ENCODE assay signal across 13 mouse cellular contexts in genomic region chr5:140012286-140012967, GRCm38 (mm10).
DNase-seq lines count a peak whose midpoint lies in the region; ATAC-seq lines count a peak whose summit lies in the region.
"Had no signal": no experiment of that assay in that cellular context is flagged by ENCODE, and none has a peak within 500 bp of the region (broad histone marks: within the 10 kb centered on the region; RNA-seq: fewer than 3 reads in every experiment).

No protein-coding gene starts in this region.

- no peak overlapping the region for H3K4me3 ChIP-seq in hindbrain, embryonic 13.5 days
- H3K4me3 ChIP-seq: embryonic facial prominence, embryonic 15.5 days had no signal

- DNase-seq in spleen, adult 12 weeks (ENCODE audit: low spot score), result peak; percentile 60
- no peak for DNase-seq in spleen, adult 18-20 months
- DNase-seq in thymus, postnatal 36 days, result no peak
- DNase-seq in frontal cortex, postnatal 36 days (ENCODE audit: low spot score in 2 of 2), result no peak
- DNase-seq: adrenal gland, postnatal 25 days; cerebellum, adult 18-20 months; kidney, postnatal 10 days; lung, adult 18-20 months had no signal

- peak; percentile 87 for ATAC-seq in erythroid progenitor cell, adult 5-6 weeks (replicated peaks; ENCODE audit: low FRiP score, poor library complexity, severe bottlenecking)
- peak; percentile 59 for ATAC-seq in megakaryocyte, adult 5-6 weeks (ENCODE audit: poor library complexity, severe bottlenecking)
- no peak for ATAC-seq in hindbrain, embryonic 13.5 days (ENCODE audit: low FRiP score)

- 88% methylated on average over 12 of the region's 12 CpGs for WGBS in hindbrain, embryonic 13.5 days

- no peak overlapping the region for H3K4me2 ChIP-seq in hindbrain, embryonic 13.5 days
- H3K4me2 ChIP-seq: embryonic facial prominence, embryonic 15.5 days had no signal

- no peaks in the 10 kb centered on the region for H3K27me3 ChIP-seq in hindbrain, embryonic 13.5 days
- H3K27me3 ChIP-seq: embryonic facial prominence, embryonic 15.5 days had no signal

- H3K4me1 ChIP-seq in hindbrain, embryonic 13.5 days (replicated peaks), result peaks cover 26% of the 10 kb centered on the region

- H3K9ac ChIP-seq in hindbrain, embryonic 13.5 days, result no peak overlapping the region
- H3K9ac ChIP-seq: embryonic facial prominence, embryonic 15.5 days had no signal

- no peaks in the 10 kb centered on the region for H3K36me3 ChIP-seq in hindbrain, embryonic 13.5 days

- no peak overlapping the region for H3K27ac ChIP-seq in hindbrain, embryonic 13.5 days
- H3K27ac ChIP-seq: embryonic facial prominence, embryonic 15.5 days had no signal

- no peaks in the 10 kb centered on the region for H3K9me3 ChIP-seq in hindbrain, embryonic 13.5 days
- H3K9me3 ChIP-seq: embryonic facial prominence, embryonic 15.5 days; G1E had no signal
